Mouse (Mus musculus): Measurements from ENCODE around the gene Fiz1. TPM values are rescaled to one million over a fixed set of nuclear protein-coding genes. Genes with fewer than 3 reads are reported as not detected.
A peak's percentile ranks its signal among the peaks of the same experiment; 100 is the strongest.
"Not testable (repeated sequence)": the region's sequence is repeated elsewhere in the genome, so short reads cannot be mapped to it uniquely, and the experiment has no call there.

Fiz1 gene
- total RNA-seq, 2 experiments from 2014 or later: 24.1 to 26.3 TPM

GRCm38 (mm10) chr7:5037467-5037866, 23.0 kb upstream of the Fiz1 start:
- Histone ChIP-seq H3K27ac (peak overlapping the region; percentile 97), H3K4me3 (peak overlapping the region; percentile 70; the same call in 1 of the 2 replicates)
- no peak for TF ChIP-seq CTCF (IDR thresholded peaks at IDR 0.05)
- intact Hi-C loops (cut with DNase I): loop anchor here (2.0 kb wide), 1 partner anchor 17 kb away; the partner anchor contains the start of genes Ccdc106 and Zfp865
- no peak for DNase-seq (ENCODE audit: extremely low spot score in 1 of 2, low spot score in 2 of 2)

- intact Hi-C loops (cut with DNase I): loop anchor here (2.0 kb wide), 1 partner anchor 16 kb away; the partner anchor contains the start of genes Ccdc106 and Zfp865
- no peak for TF ChIP-seq CTCF (IDR thresholded peaks at IDR 0.05)
- no peak for DNase-seq (ENCODE audit: extremely low spot score in 1 of 2, low spot score in 2 of 2)
- Histone ChIP-seq H3K27ac (no peak overlapping the region), H3K4me3 (no peak overlapping the region)
Observed at GRCm38 (mm10) chr7:5037026-5037425, 22.5 kb upstream of the Fiz1 start.

DNA sequence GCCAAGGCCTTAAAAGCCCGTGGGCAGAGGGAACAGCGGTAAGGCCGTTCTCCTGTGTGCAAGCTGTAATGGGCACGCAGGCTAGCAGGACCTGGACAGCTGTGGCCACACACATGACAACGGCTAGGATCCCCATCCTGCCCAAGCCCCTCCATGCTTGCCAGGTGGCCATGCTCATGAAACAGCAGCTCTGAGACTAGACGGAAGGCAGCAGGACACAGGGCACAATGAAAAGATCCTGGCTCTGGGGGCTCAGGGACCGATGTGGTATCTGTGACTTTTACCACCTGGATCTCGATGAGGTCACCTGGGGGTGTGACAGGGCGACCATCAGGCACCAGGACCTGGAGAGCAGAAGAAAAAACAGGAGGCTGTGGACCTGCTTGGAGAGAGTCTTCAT, 21.6 kb upstream of the Fiz1 start:
- H3K4me3 ChIP-seq: no peak overlapping the region
- TF ChIP-seq CTCF (IDR thresholded peaks at IDR 0.05): no peak
- no peak overlapping the region for H3K27ac ChIP-seq
- intact Hi-C loops (cut with DNase I): loop anchor here (2.0 kb wide), 1 partner anchor 15 kb away; the partner anchor contains the start of genes Ccdc106 and Zfp865
- DNase-seq (ENCODE audit: extremely low spot score in 1 of 2, low spot score in 2 of 2): no peak

DNA sequence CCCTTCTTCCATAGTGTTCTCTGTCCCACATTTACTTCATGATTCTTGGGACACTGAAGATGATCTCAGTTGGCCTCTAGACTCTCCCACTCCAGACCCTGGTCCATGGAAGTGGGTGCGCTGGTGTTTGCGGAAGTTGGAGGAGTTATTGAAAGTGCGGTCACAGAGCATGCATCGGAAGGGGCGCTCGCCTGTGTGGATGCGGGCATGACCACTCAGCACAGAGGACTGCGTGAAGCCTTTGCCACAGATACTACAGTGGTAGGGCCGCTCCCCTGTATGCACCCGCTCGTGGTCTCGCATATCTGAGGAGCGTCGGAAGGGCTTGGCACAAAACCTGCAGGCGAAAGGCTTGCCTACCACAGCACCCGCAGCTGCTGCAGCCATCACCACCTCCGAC, 21.1 kb upstream of the Fiz1 start:
- Histone ChIP-seq H3K4me3 (no peak overlapping the region), H3K27ac (no peak overlapping the region)
- DNase-seq (ENCODE audit: extremely low spot score in 1 of 2, low spot score in 2 of 2): no peak
- intact Hi-C loops (cut with DNase I): loop anchor here (2.0 kb wide), 1 partner anchor 15 kb away; the partner anchor contains the start of genes Ccdc106 and Zfp865
- TF ChIP-seq CTCF (IDR thresholded peaks at IDR 0.05): no peak

- no peak for TF ChIP-seq CTCF (IDR thresholded peaks at IDR 0.05)
- DNase-seq (ENCODE audit: extremely low spot score in 1 of 2, low spot score in 2 of 2): no peak
- H3K27ac ChIP-seq: no peak within 1 kb of the TSS
- H3K4me3 ChIP-seq: no peak within 1 kb of the TSS
- intact Hi-C loops (cut with DNase I): no loop called here
Observed at GRCm38 (mm10) chr7:5033818-5034217, 19.3 kb upstream of the Fiz1 start, which contains the start of gene 4632433K11Rik. Gene 4632433K11Rik, plus strand, starts transcription at chr7:5034118.

DNA sequence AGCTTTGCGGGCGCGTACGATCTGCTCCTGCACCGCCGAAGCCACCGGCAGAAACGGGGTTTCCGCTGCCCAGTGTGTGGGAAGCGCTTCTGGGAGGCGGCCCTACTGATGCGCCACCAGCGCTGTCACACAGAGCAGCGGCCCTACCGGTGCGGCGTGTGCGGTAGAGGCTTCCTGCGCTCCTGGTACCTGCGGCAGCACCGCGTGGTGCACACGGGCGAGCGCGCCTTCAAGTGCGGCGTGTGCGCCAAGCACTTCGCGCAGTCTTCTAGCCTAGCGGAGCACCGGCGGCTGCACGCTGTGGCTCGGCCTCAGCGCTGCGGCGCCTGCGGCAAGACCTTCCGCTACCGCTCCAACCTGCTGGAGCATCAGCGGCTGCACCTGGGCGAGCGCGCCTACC, 17.0 kb upstream of the Fiz1 start:
- no peak overlapping the region for H3K4me3 ChIP-seq
- no peak for TF ChIP-seq CTCF (IDR thresholded peaks at IDR 0.05)
- H3K27ac ChIP-seq: no peak overlapping the region
- intact Hi-C loops (cut with DNase I): no loop called here
- DNase-seq (ENCODE audit: extremely low spot score in 1 of 2, low spot score in 2 of 2): no peak

GRCm38 (mm10) chr7:5030554-5031275, 16.2 kb upstream of the Fiz1 start:
- no peak for DNase-seq (ENCODE audit: extremely low spot score in 1 of 2, low spot score in 2 of 2)
- no peak for TF ChIP-seq CTCF (IDR thresholded peaks at IDR 0.05)
- intact Hi-C loops (cut with DNase I): no loop called here
- Histone ChIP-seq H3K4me3 (no peak overlapping the region), H3K27ac (no peak overlapping the region)

DNA sequence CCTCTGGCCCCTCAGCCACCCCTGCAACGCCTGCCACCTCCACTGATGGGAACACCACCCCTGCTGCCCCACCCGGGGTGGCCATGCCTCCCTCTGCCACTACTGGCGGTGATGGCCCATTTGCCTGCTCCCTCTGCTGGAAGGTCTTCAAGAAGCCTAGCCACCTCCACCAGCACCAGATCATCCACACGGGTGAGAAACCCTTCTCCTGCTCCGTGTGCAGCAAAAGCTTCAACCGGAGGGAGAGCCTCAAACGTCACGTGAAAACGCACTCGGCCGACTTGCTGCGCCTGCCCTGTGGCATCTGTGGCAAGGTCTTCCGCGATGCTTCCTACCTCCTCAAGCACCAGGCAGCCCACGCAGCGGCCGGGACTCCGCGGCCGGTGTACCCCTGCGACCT, 15.4 kb upstream of the Fiz1 start:
- no peak for TF ChIP-seq CTCF (IDR thresholded peaks at IDR 0.05)
- H3K27ac ChIP-seq: no peak overlapping the region

DNA sequence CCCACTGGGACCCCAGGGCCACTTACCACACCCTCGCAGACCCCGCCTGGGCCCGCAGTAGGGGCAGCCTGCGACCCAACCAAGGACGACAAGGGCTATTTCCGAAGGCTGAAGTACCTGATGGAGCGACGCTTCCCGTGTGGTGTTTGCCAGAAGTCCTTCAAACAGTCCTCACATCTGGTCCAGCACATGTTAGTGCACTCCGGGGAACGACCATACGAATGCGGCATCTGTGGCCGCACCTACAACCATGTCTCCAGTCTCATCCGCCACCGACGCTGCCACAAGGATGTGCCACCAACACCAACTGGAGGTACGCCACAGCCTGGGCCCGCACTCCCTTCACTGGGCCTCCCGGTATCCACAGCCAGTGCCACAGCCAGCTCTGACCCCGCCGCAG, 15.0 kb upstream of the Fiz1 start:
- TF ChIP-seq CTCF (IDR thresholded peaks at IDR 0.05): no peak
- Histone ChIP-seq H3K4me3 (no peak overlapping the region), H3K27ac (no peak overlapping the region)
- intact Hi-C loops (cut with DNase I): no loop called here
- DNase-seq (ENCODE audit: extremely low spot score in 1 of 2, low spot score in 2 of 2): no peak

More for the DNA sequence above, 15.4 kb upstream of the Fiz1 start:
- no peak for DNase-seq (ENCODE audit: extremely low spot score in 1 of 2, low spot score in 2 of 2)
- intact Hi-C loops (cut with DNase I): no loop called here
- no peak overlapping the region for H3K4me3 ChIP-seq

- H3K27ac ChIP-seq: peak overlapping the region; percentile 96; the same call in 1 of the 2 replicates
- no peak for TF ChIP-seq CTCF (IDR thresholded peaks at IDR 0.05)
- H3K4me3 ChIP-seq: peak overlapping the region; percentile 76
- DNase-seq (ENCODE audit: extremely low spot score in 1 of 2, low spot score in 2 of 2): no peak
- intact Hi-C loops (cut with DNase I): loop anchor here (2.0 kb wide), 2 partner anchors 16 to 40 kb away; no protein-coding TSS in a partner anchor
Observed at GRCm38 (mm10) chr7:5021197-5021596, 6.7 kb upstream of the Fiz1 start.

DNA sequence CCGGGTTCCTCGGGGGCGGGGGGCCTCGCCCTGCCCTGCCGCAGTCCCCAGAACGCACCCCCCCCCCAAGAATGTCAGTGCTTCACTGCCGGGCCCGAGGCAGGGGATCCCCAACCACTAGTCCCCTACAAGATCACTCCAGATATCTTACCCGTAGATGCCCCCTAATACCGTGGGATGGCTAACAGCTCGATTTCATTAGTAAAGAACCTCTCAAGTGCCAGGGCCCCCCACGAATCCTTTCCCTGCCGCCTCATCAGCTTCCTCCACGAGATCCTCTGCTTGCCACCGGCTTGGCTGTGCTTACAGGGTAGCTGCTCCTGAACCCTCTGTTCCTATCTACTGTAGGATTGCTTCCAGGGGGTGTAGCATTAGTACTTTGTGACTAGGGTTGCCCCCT, 6.2 kb upstream of the Fiz1 start:
- intact Hi-C loops (cut with DNase I): loop anchor here (2.0 kb wide), 2 partner anchors 16 to 40 kb away; no protein-coding TSS in a partner anchor
- H3K27ac ChIP-seq: peak overlapping the region; percentile 96
- no peak for DNase-seq (ENCODE audit: extremely low spot score in 1 of 2, low spot score in 2 of 2)
- peak overlapping the region; percentile 76 for H3K4me3 ChIP-seq
- no peak for TF ChIP-seq CTCF (IDR thresholded peaks at IDR 0.05)

- TF ChIP-seq CTCF (IDR thresholded peaks at IDR 0.05): no peak; the same call in 1 of the 2 replicates
- H3K4me3 ChIP-seq: peak within 1 kb of the TSS; percentile 76
- H3K27ac ChIP-seq: peak within 1 kb of the TSS; percentile 96
- DNase-seq (ENCODE audit: extremely low spot score in 1 of 2, low spot score in 2 of 2): peak; percentile 99
- intact Hi-C loops (cut with DNase I): loop anchor here (2.0 kb wide), 2 partner anchors 17 to 41 kb away; no protein-coding TSS in a partner anchor
Observed at GRCm38 (mm10) chr7:5020000-5020681, 5.6 kb upstream of the Fiz1 start, which contains the start of the genes Zfp865 and Ccdc106. Gene Zfp865, plus strand, starts transcription at chr7:5020376. Gene Ccdc106, plus strand, starts transcription at chr7:5020553.

GRCm38 (mm10) chr7:5019576-5019975, 5.1 kb upstream of the Fiz1 start:
- H3K27ac ChIP-seq: peak overlapping the region; percentile 51
- DNase-seq (ENCODE audit: extremely low spot score in 1 of 2, low spot score in 2 of 2); intact Hi-C loops (cut with DNase I): not testable (repeated sequence)
- peak overlapping the region; percentile 76 for H3K4me3 ChIP-seq

Data from left cerebral cortex, adult 2 months (tissue).